Mouse (Mus musculus): ENCODE measurements around the gene Zic3.

The Zic3 gene

DNA sequence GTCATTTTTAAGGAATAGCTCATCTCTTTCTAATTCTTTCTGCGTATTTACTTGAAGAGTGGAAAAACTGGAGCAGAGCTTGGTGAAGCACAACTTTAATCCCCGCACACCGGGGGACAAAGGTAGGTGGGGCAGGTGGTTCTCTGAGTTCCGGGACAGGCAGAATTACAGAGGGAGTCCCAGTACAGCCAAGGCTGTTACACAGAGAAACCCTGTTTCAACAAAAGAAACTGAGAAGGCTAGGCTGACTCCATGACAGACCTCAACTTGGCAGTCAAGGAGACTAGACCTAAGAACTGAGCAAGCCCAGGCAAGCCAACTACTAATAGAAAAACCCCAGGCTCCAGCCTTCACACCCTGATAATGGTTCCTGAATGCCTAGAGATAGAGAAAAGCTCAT, 20.0 kb downstream of the Zic3 start:
- no peak for DNase-seq (ENCODE audit: low read depth)
